Mouse (Mus musculus): ENCODE data around the gene Slc48a1. TPM values are rescaled to one million over a fixed set of nuclear protein-coding genes. Genes with fewer than 3 reads are reported as not detected.

Slc48a1 gene
- polyA plus RNA-seq, 1 experiment from 2014 or later = 29.2 TPM

GRCm38 (mm10) chr15:97742600-97742999 is 35.7 kb upstream of the Slc48a1 start:
- Histone ChIP-seq H3K4me2 (ENCODE audit: low read depth) (no peak overlapping the region), H3K4me1 (ENCODE audit: control insufficient read depth, insufficient read depth, low read length) (no peaks in the 10 kb centered on the region), H3K9ac (ENCODE audit: low read length) (no peak overlapping the region; the same call in 1 of the 2 replicates), H3K27me3 (ENCODE audit: control insufficient read depth, insufficient read depth, low read length) (no peaks in the 10 kb centered on the region), H3K9me3 (ENCODE audit: control insufficient read depth, low read length) (no peaks in the 10 kb centered on the region), H3K36me3 (ENCODE audit: control insufficient read depth, insufficient read depth, low read length) (no peaks in the 10 kb centered on the region), H3K27ac (ENCODE audit: low read depth, low read length) (no peak overlapping the region), H3K4me3 (ENCODE audit: low read depth, low read length) (no peak overlapping the region)
- no peak for ATAC-seq (ENCODE audit: insufficient read depth, low FRiP score, low TSS enrichment)
- DNase-seq (ENCODE audit: low spot score) = no peak
- 69% methylated on average over 4 of the region's 4 CpGs for WGBS

DNA sequence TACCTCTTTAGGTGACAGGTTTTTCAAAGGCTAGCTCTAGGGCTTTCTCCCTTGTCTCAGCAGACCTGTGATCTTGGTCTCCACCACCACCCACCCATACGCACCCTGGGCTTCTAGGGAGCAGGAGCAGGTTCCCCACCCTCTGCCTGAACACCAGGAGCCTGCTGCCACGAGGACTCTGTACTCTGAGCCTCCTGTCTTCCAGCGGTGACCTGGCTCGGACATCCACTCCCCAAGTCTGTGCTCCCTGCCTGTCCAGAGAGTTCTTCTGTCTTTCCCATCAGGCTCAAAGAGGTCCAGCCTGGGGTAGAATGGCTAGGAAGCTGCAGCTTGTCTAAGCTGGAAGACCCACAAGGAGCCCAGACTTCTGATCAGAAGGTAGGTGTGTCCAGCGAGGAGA is 35.1 kb upstream of the Slc48a1 start:
- Histone ChIP-seq H3K9ac (ENCODE audit: low read length) (no peak overlapping the region), H3K4me2 (ENCODE audit: low read depth) (no peak overlapping the region), H3K27me3 (ENCODE audit: control insufficient read depth, insufficient read depth, low read length) (no peaks in the 10 kb centered on the region), H3K4me3 (ENCODE audit: low read depth, low read length) (no peak overlapping the region), H3K4me1 (ENCODE audit: control insufficient read depth, insufficient read depth, low read length) (no peaks in the 10 kb centered on the region), H3K27ac (ENCODE audit: low read depth, low read length) (no peak overlapping the region), H3K9me3 (ENCODE audit: control insufficient read depth, low read length) (no peaks in the 10 kb centered on the region), H3K36me3 (ENCODE audit: control insufficient read depth, insufficient read depth, low read length) (no peaks in the 10 kb centered on the region)
- WGBS = 84% methylated on average over 5 of the region's 5 CpGs
- ATAC-seq (ENCODE audit: insufficient read depth, low FRiP score, low TSS enrichment) (no peak), DNase-seq (ENCODE audit: low spot score) (no peak)

- DNase-seq (ENCODE audit: low spot score) (no peak), ATAC-seq (ENCODE audit: insufficient read depth, low FRiP score, low TSS enrichment) (no peak)
- no peaks in the 10 kb centered on the region for H3K27me3 ChIP-seq (ENCODE audit: control insufficient read depth, insufficient read depth, low read length)
- no peaks in the 10 kb centered on the region for H3K36me3 ChIP-seq (ENCODE audit: control insufficient read depth, insufficient read depth, low read length)
- H3K9me3 ChIP-seq (ENCODE audit: control insufficient read depth, low read length) = no peaks in the 10 kb centered on the region
- H3K4me3 ChIP-seq (ENCODE audit: low read depth, low read length) = no peak overlapping the region
- no peak overlapping the region for H3K27ac ChIP-seq (ENCODE audit: low read depth, low read length)
- H3K4me1 ChIP-seq (ENCODE audit: control insufficient read depth, insufficient read depth, low read length) = no peaks in the 10 kb centered on the region
- H3K9ac ChIP-seq (ENCODE audit: low read length) = no peak overlapping the region
- no peak overlapping the region for H3K4me2 ChIP-seq (ENCODE audit: low read depth)
- WGBS = 73% methylated on average over 12 of the region's 12 CpGs
These were observed 34.3 kb upstream of the Slc48a1 start for GRCm38 (mm10) chr15:97743961-97744525.

DNA sequence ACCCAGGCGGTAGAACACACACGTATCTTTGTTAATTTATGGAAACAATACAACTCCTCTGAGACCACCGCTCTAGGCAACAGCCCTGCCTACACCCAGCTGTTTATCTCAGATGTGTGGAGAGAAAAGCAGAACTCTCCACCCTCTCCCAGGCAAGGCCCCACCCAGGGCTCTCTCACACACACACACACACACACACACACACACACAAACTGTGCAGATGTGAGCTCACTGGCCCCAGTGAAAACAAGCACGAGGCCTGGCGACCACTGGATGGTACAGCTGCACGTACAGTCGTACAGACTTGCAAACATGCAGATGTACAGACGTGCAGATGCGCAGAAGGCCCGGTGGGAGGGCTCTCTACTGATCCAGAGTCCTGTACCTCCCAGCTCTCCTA is 33.4 kb upstream of the Slc48a1 start:
- 74% methylated on average over 10 of the region's 10 CpGs for WGBS
- no peak overlapping the region for H3K9ac ChIP-seq (ENCODE audit: low read length)
- H3K9me3 ChIP-seq (ENCODE audit: control insufficient read depth, low read length) = no peaks in the 10 kb centered on the region
- no peaks in the 10 kb centered on the region for H3K27me3 ChIP-seq (ENCODE audit: control insufficient read depth, insufficient read depth, low read length)
- no peak overlapping the region for H3K4me3 ChIP-seq (ENCODE audit: low read depth, low read length)
- DNase-seq (ENCODE audit: low spot score) (no peak), ATAC-seq (ENCODE audit: insufficient read depth, low FRiP score, low TSS enrichment) (no peak)
- no peaks in the 10 kb centered on the region for H3K4me1 ChIP-seq (ENCODE audit: control insufficient read depth, insufficient read depth, low read length)
- no peak overlapping the region for H3K4me2 ChIP-seq (ENCODE audit: low read depth)
- no peak overlapping the region for H3K27ac ChIP-seq (ENCODE audit: low read depth, low read length)
- no peaks in the 10 kb centered on the region for H3K36me3 ChIP-seq (ENCODE audit: control insufficient read depth, insufficient read depth, low read length)

DNA sequence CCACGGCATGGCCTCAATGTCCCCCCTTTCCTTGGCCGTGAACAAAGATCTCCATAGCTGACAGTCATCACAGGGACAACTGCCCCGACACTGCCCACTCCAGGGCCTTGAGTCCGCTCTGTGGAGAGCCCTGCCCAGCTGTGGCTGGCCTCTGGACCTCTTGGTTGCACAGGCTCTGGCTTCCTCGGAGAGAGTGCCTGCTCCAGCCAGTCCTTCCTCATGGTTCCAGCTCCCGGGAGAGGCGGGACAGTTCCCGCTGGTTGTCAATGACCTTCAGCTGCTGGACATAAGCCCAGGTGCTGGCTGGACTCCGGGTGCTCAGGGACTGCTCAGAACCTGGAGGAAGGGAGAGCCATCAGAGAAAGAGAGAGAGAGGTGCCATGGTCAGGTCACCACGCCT is 33.0 kb upstream of the Slc48a1 start:
- Histone ChIP-seq H3K9ac (ENCODE audit: low read length) (no peak overlapping the region), H3K36me3 (ENCODE audit: control insufficient read depth, insufficient read depth, low read length) (no peaks in the 10 kb centered on the region), H3K27me3 (ENCODE audit: control insufficient read depth, insufficient read depth, low read length) (no peaks in the 10 kb centered on the region), H3K4me3 (ENCODE audit: low read depth, low read length) (no peak overlapping the region), H3K4me2 (ENCODE audit: low read depth) (no peak overlapping the region), H3K4me1 (ENCODE audit: control insufficient read depth, insufficient read depth, low read length) (peaks cover under 1% of the 10 kb centered on the region; the same call in 1 of the 2 replicates), H3K9me3 (ENCODE audit: control insufficient read depth, low read length) (no peaks in the 10 kb centered on the region), H3K27ac (ENCODE audit: low read depth, low read length) (no peak overlapping the region)
- ATAC-seq (ENCODE audit: insufficient read depth, low FRiP score, low TSS enrichment) (no peak), DNase-seq (ENCODE audit: low spot score) (no peak)
- 80% methylated on average over 10 of the region's 10 CpGs for WGBS

DNA sequence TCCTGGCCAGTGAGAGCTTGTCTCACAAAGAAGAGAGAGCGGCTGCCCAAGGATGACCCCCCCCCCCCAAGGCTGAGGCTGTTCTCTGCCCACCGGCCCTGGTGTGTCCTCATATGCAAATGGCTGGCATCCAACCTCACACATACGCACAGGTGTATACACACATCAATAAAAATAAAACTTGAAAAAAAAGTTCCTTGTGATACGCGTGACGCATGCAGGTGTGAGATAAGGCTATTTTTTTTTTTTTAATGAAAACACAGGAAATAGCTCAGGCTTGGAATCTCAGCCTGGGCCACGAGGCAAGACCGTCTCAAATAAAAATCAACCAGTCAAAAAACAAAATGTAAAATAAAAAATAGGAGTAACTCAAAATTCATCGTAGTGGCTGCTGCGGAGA is 32.0 kb upstream of the Slc48a1 start:
- H3K4me1 ChIP-seq (ENCODE audit: control insufficient read depth, insufficient read depth, low read length) = peaks cover 8% of the 10 kb centered on the region

GRCm38 (mm10) chr15:97746748-97747147 is 31.6 kb upstream of the Slc48a1 start:
- H3K27me3 ChIP-seq (ENCODE audit: control insufficient read depth, insufficient read depth, low read length) = no peaks in the 10 kb centered on the region
- no peaks in the 10 kb centered on the region for H3K9me3 ChIP-seq (ENCODE audit: control insufficient read depth, low read length)
- 93% methylated on average over 24 of the region's 24 CpGs for WGBS
- H3K9ac ChIP-seq (ENCODE audit: low read length) = no peak overlapping the region
- no peaks in the 10 kb centered on the region for H3K36me3 ChIP-seq (ENCODE audit: control insufficient read depth, insufficient read depth, low read length)
- H3K4me3 ChIP-seq (ENCODE audit: low read depth, low read length) = no peak overlapping the region
- no peak overlapping the region for H3K27ac ChIP-seq (ENCODE audit: low read depth, low read length)
- no peak overlapping the region for H3K4me2 ChIP-seq (ENCODE audit: low read depth)
- ATAC-seq (ENCODE audit: insufficient read depth, low FRiP score, low TSS enrichment) (no peak), DNase-seq (ENCODE audit: low spot score) (no peak)
- H3K4me1 ChIP-seq (ENCODE audit: control insufficient read depth, insufficient read depth, low read length) = peaks cover 8% of the 10 kb centered on the region

More for the DNA sequence above, 32.0 kb upstream of the Slc48a1 start:
- ATAC-seq (ENCODE audit: insufficient read depth, low FRiP score, low TSS enrichment) (no peak), DNase-seq (ENCODE audit: low spot score) (no peak)
- Histone ChIP-seq H3K27ac (ENCODE audit: low read depth, low read length) (no peak overlapping the region), H3K9ac (ENCODE audit: low read length) (no peak overlapping the region), H3K4me2 (ENCODE audit: low read depth) (no peak overlapping the region), H3K36me3 (ENCODE audit: control insufficient read depth, insufficient read depth, low read length) (no peaks in the 10 kb centered on the region), H3K9me3 (ENCODE audit: control insufficient read depth, low read length) (no peaks in the 10 kb centered on the region), H3K4me3 (ENCODE audit: low read depth, low read length) (no peak overlapping the region), H3K27me3 (ENCODE audit: control insufficient read depth, insufficient read depth, low read length) (no peaks in the 10 kb centered on the region)
- 92% methylated on average over 10 of the region's 10 CpGs for WGBS

DNA sequence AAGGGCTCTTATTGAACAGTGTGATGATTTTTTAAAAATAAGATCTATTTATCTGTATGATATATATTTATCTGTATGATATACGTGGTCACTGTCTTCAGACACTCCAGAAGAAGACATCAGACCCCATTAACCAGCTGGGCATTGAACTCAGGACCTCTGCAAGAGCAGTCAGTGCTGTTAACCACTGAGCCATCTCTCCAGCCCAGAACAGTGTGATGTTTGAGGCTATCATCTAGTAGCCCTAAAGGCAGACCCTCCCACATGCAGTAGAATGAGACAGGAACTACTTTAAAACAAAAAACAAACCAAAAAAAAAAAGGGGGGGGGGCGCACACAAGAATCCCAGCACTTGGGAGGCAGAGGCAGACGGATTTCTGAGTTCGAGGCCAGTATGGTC is 30.8 kb upstream of the Slc48a1 start:
- 87% methylated on average over 4 of the region's 4 CpGs for WGBS
- no peak overlapping the region for H3K27ac ChIP-seq (ENCODE audit: low read depth, low read length)
- H3K36me3 ChIP-seq (ENCODE audit: control insufficient read depth, insufficient read depth, low read length) = no peaks in the 10 kb centered on the region
- peaks cover 8% of the 10 kb centered on the region for H3K4me1 ChIP-seq (ENCODE audit: control insufficient read depth, insufficient read depth, low read length)
- ATAC-seq (ENCODE audit: insufficient read depth, low FRiP score, low TSS enrichment) (no peak), DNase-seq (ENCODE audit: low spot score) (no peak)
- no peak overlapping the region for H3K9ac ChIP-seq (ENCODE audit: low read length)
- no peak overlapping the region for H3K4me3 ChIP-seq (ENCODE audit: low read depth, low read length)
- no peaks in the 10 kb centered on the region for H3K27me3 ChIP-seq (ENCODE audit: control insufficient read depth, insufficient read depth, low read length)
- H3K4me2 ChIP-seq (ENCODE audit: low read depth) = no peak overlapping the region
- no peaks in the 10 kb centered on the region for H3K9me3 ChIP-seq (ENCODE audit: control insufficient read depth, low read length)

DNA sequence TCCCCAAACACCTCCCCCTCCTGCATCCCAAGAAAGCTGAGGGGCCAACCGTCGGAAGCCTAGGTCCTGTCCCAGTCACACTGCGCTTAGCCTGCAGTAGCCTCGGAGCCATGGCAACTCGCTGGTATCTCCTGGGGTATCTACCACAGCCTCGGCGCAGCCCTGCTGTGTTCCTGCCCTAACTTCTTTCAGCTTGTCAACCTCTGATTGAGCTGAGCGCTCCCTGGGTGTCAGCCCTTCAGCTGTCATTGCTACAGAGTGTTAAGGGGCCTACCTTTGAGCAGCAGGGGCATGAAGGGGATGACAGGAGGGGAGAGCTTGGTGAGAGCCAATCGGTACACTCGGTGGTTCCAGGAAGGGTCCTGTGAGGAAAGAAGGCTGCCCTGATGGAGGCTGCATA is 30.0 kb upstream of the Slc48a1 start:
- H3K4me2 ChIP-seq (ENCODE audit: low read depth) = no peak overlapping the region
- H3K4me3 ChIP-seq (ENCODE audit: low read depth, low read length) = no peak overlapping the region
- DNase-seq (ENCODE audit: low spot score) (peak; percentile 42), ATAC-seq (ENCODE audit: insufficient read depth, low FRiP score, low TSS enrichment) (no peak)
- H3K27me3 ChIP-seq (ENCODE audit: control insufficient read depth, insufficient read depth, low read length) = no peaks in the 10 kb centered on the region
- H3K9me3 ChIP-seq (ENCODE audit: control insufficient read depth, low read length) = no peaks in the 10 kb centered on the region
- no peak overlapping the region for H3K9ac ChIP-seq (ENCODE audit: low read length)
- peaks cover 8% of the 10 kb centered on the region for H3K4me1 ChIP-seq (ENCODE audit: control insufficient read depth, insufficient read depth, low read length)
- WGBS = 41% methylated on average over 10 of the region's 10 CpGs
- H3K36me3 ChIP-seq (ENCODE audit: control insufficient read depth, insufficient read depth, low read length) = no peaks in the 10 kb centered on the region
- no peak overlapping the region for H3K27ac ChIP-seq (ENCODE audit: low read depth, low read length)

Measured in neural tube, embryonic 11.5 days (tissue).